Mouse (Mus musculus) brown adipose tissue, adult 24 weeks (tissue): ENCODE results near the gene Mapk12. TPM values are rescaled to one million over a fixed set of nuclear protein-coding genes. Genes with fewer than 3 reads are reported as not detected.

Experiments
- H3K27ac ChIP-seq: fragments of 200-500 bp; replicated peaks from 2 replicates; pipeline ENCODE4 v1.5.1; 2012; ENCODE audit warnings: low read depth, mild to moderate bottlenecking, low read length
- H3K4me1 ChIP-seq: fragments of 200-500 bp; 2 replicates; pipeline ENCODE4 v1.6.1; 2012; ENCODE audit warnings: low read length, mixed read lengths; ENCODE audit not compliant: control insufficient read depth, insufficient read depth, insufficient read length
- H3K4me3 ChIP-seq: fragments of 200-500 bp; 2 replicates; pipeline ENCODE4 v1.5.1; 2012; ENCODE audit warnings: low read depth, mild to moderate bottlenecking, low read length, moderate library complexity; ENCODE audit not compliant: insufficient read depth
- polyA plus RNA-seq: library from polyadenylated mRNA; stranded (reverse); fragments of >200 nt; gene quantifications from 2 replicates; pipeline ENCODE4 v1.2.4, GENCODE M21; 2012; ENCODE audit not compliant: missing spikeins, insufficient read depth, insufficient read length

The Mapk12 gene
- polyA plus RNA-seq, 1 experiment = 6.6 TPM

GRCm38 (mm10) chr15:89106073-89106472 lies 34.4 kb downstream of the Mapk12 start:
- H3K27ac ChIP-seq = no peak overlapping the region
- no peaks in the 10 kb centered on the region for H3K4me1 ChIP-seq
- H3K4me3 ChIP-seq = no peak overlapping the region

DNA sequence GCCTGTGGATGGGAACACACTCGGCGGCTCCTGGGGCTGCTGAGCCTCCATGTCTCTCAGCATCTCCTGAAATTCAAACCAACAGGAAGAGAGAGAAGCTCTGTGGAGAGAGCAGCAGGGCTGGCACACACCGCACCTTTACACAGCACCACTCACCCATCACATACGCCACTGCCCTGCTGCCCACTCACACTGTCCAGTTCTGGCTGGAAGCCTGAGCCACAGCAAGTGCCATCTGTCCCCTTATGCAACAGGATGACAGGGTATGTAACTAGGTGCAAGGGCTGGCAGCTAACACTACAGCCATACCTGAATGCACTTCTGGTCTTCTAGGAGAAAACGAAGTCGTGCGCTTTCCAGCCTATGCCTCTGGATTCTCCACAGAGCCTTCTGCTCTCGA lies 36.1 kb downstream of the Mapk12 start:
- Histone ChIP-seq H3K4me1 (no peaks in the 10 kb centered on the region), H3K4me3 (no peak overlapping the region), H3K27ac (no peak overlapping the region)

- H3K4me3 ChIP-seq = no peak overlapping the region
- H3K27ac ChIP-seq = no peak overlapping the region
- H3K4me1 ChIP-seq = no peaks in the 10 kb centered on the region
Observed at GRCm38 (mm10) chr15:89103921-89104320, 36.6 kb downstream of the Mapk12 start.

DNA sequence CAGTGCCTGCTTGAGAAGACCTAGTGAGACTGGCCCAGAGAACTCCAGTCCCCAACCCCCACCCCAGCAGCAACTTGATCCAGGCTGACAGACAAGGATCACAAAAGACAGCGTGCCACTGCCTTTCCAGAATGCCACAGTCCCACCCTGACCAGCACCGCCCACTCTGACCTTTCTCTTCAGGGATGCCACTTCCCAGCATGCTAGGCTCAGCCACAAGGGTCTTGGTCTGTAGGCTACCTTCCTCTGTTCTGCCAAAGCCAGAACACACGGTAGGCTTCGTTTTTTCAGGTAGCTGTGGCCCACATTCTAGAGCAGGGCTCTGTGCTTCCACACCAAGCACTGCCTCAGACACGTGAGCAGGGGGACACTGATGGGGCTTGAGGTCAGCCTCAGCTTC lies 37.9 kb downstream of the Mapk12 start:
- Histone ChIP-seq H3K4me1 (no peaks in the 10 kb centered on the region), H3K4me3 (no peak overlapping the region), H3K27ac (no peak overlapping the region)

GRCm38 (mm10) chr15:89100823-89101222 lies 39.7 kb downstream of the Mapk12 start:
- Histone ChIP-seq H3K27ac (no peak overlapping the region), H3K4me1 (no peaks in the 10 kb centered on the region), H3K4me3 (no peak overlapping the region)

GRCm38 (mm10) chr15:89098616-89099015 lies 41.9 kb downstream of the Mapk12 start:
- no peaks in the 10 kb centered on the region for H3K4me1 ChIP-seq
- H3K27ac ChIP-seq = no peak overlapping the region

GRCm38 (mm10) chr15:89097450-89097849 lies 43.1 kb downstream of the Mapk12 start:
- no peak overlapping the region for H3K27ac ChIP-seq
- H3K4me3 ChIP-seq = no peak overlapping the region
- H3K4me1 ChIP-seq = no peaks in the 10 kb centered on the region

More at GRCm38 (mm10) chr15:89098616-89099015, 41.9 kb downstream of the Mapk12 start:
- no peak overlapping the region for H3K4me3 ChIP-seq

DNA sequence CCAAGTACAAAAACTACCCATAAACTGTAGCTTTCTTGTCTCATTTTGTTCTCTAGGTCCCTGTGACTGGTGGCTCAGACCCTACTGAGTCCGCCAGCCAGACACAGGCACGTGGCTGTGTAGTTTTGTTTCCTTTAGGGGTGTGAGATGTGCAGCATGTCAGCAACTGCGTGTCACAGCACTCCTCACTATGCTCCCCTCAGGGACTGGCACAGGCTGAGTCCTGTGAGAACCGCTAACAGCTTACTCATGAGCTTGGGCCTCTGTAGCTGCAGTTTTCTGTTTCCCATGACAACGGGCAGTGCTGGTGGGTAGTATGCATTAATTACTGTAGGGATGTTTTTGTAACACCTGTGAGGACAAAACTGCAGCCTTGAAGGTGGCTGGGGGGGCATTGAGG lies 48.3 kb downstream of the Mapk12 start:
- peaks cover 6% of the 10 kb centered on the region; the same call in 1 of the 2 replicates for H3K4me1 ChIP-seq
- H3K27ac ChIP-seq = no peak overlapping the region
- H3K4me3 ChIP-seq = no peak overlapping the region

GRCm38 (mm10) chr15:89090662-89091061 lies 49.8 kb downstream of the Mapk12 start:
- Histone ChIP-seq H3K27ac (no peak overlapping the region), H3K4me3 (no peak overlapping the region), H3K4me1 (peaks cover 6% of the 10 kb centered on the region; the same call in 1 of the 2 replicates)

GRCm38 (mm10) chr15:89089248-89090051 lies 51.1 kb downstream of the Mapk12 start:
- peak overlapping the region; percentile 74 for H3K27ac ChIP-seq
- H3K4me1 ChIP-seq = peaks cover 6% of the 10 kb centered on the region; the same call in 1 of the 2 replicates
- H3K4me3 ChIP-seq = peak overlapping the region; percentile 85

DNA sequence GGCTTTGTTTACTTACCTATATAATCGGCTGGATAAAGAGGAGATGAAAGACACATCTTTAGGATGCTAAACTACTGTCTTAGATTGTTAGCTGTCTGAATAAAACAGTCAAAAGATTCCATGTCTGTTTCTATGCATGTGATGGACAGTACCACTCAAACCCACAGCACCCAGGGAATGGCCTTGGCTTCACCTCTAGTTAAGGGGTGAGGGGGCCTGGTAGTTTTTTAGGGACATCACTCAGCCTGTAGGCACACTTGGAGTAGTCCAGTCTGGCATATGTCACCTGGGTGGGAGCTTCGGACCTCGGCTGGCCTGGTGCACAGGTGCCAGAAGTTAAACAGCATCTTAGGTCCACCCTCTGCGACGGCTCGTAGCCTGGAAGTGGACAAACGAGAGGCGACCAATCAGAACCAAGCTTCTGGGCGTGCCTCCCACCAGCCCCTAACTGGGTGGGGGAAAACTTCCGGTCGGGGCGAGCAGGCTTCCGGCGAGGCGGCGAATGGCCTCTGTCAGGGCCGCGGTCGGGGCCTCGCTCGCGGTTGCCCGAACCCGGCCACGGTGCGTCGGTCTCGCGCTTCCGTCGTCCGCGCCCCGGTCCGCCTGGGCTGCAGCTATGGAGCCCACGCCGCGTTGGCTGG lies 51.8 kb downstream of the Mapk12 start, which contains the start of gene Selenoo:
Gene Selenoo, plus strand, starts transcription at position 478 of the 641 bp plus-strand sequence.
- H3K4me1 ChIP-seq = peaks cover 6% of the 10 kb centered on the region; the same call in 1 of the 2 replicates
- H3K27ac ChIP-seq = peak within 1 kb of the TSS; percentile 74
- peak within 1 kb of the TSS; percentile 85 for H3K4me3 ChIP-seq

DNA sequence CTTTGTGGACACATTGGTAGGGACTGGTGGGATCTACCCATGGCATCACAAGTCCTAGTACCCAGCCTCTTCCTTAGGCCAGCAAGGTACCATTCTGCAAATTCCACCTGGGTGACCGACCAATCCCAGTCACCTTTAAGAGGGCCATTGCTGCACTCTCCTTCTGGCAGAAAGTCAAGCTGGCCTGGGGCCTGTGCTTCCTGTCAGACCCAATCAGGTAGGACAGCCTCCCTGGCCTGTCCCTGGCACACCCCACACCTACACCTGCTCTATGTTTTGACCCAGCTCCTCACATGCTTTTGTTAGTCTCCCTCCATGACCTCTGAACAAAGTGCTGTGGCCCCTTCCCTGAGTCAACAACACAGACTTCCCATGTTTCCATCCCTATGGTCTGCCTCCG lies 55.7 kb downstream of the Mapk12 start:
- H3K4me3 ChIP-seq = no peak overlapping the region
- peaks cover 4% of the 10 kb centered on the region; the same call in 1 of the 2 replicates for H3K4me1 ChIP-seq
- H3K27ac ChIP-seq = no peak overlapping the region

DNA sequence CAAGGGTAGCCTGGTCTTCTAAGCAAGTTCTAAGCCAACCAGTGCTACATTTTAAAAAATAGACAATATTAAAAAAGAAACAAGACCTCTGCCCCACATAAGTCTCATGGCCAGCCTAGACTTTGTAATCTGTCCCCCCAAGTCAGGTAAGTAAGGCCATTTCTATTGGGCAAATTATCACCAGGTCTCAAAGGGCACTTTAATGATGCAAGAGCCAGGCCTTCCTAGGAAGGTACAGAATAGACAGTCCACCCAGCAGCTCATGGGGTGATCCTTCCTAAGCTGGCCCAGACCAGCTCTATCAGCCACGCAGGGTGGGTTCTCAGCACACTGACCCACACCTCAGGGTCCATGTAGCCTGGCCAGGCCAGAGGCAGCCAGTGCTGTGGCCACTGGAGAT lies 56.6 kb downstream of the Mapk12 start:
- Histone ChIP-seq H3K27ac (no peak overlapping the region), H3K4me3 (no peak overlapping the region), H3K4me1 (no peaks in the 10 kb centered on the region)
